Mouse (Mus musculus) small intestine, adult 10 weeks (tissue): ENCODE data around the gene Kcnrg. TPM values are rescaled to one million over a fixed set of nuclear protein-coding genes. Genes with fewer than 3 reads are reported as not detected.

Experiments used
- polyA plus RNA-seq: library from polyadenylated mRNA; stranded (reverse); fragments of 350-450 nt; fragmentation: Illumina TruSeq; extraction: RNeasy Lipid Tissue Mini Kit (QIAGEN cat#74804); gene quantifications from one replicate; pipeline ENCODE4 v1.2.3, GENCODE M21; 2014; ENCODE audit warnings: low replicate concordance

The Kcnrg gene
- polyA plus RNA-seq = 0.30 TPM

GRCm38 (mm10) chr14:61607157-61607556, at the start of gene Kcnrg:
Gene Kcnrg, plus strand, starts transcription at chr14:61607457.

GRCm38 (mm10) chr14:61597968-61598367, 9.3 kb upstream of the Kcnrg start, which contains the start of gene Trim13:
Gene Trim13, plus strand, starts transcription at chr14:61598247.

Other genes starting within 250 kb of the Kcnrg start
- 3.6 TPM for gene Ebpl, start 247.0 kb upstream of the Kcnrg start, polyA plus RNA-seq
- 71.1 TPM for gene Kpna3, start 167.6 kb upstream of the Kcnrg start, polyA plus RNA-seq
- 157 TPM for gene Spryd7, start 50.6 kb upstream of the Kcnrg start, polyA plus RNA-seq
- gene Trim13, start 9.2 kb upstream of the Kcnrg start, polyA plus RNA-seq = 17.6 TPM